Mouse (Mus musculus) heart, adult 2 months (tissue): ENCODE measurements around the gene Vwa5b2. TPM values are rescaled to one million over a fixed set of nuclear protein-coding genes. Genes with fewer than 3 reads are reported as not detected.

ENCODE experiments used
- DNase-seq, 2 experiments: peaks; one replicate each; pipeline ENCODE4 v3.0.0; 2021
- H3K27ac ChIP-seq: fragments of 200-600 bp; 2 replicates; pipeline ENCODE4 v1.8.1; 2022
- H3K27me3 ChIP-seq: fragments of 200-500 bp; 2 replicates; pipeline ENCODE4 v1.6.1; 2012; ENCODE audit warnings: mild to moderate bottlenecking, low read length, inconsistent platforms, mixed read lengths; ENCODE audit not compliant: control insufficient read depth, insufficient read depth
- H3K36me3 ChIP-seq: fragments of 200-500 bp; 2 replicates; pipeline ENCODE4 v1.6.1; 2012; ENCODE audit warnings: low read length, inconsistent platforms; ENCODE audit not compliant: control insufficient read depth, insufficient read depth
- H3K4me1 ChIP-seq: fragments of 200-500 bp; 2 replicates; pipeline ENCODE4 v1.6.1; 2011; ENCODE audit warnings: low read length; ENCODE audit not compliant: control insufficient read depth, insufficient read depth
- H3K4me3 ChIP-seq: fragments of 200-600 bp; 2 replicates; pipeline ENCODE4 v1.8.1; 2022
- H3K79me2 ChIP-seq: fragments of 200-500 bp; replicated peaks from 2 replicates; pipeline ENCODE4 v1.6.1; 2012; ENCODE audit warnings: mild to moderate bottlenecking, inconsistent platforms, low read length, moderate library complexity, mixed read lengths; ENCODE audit not compliant: control insufficient read depth, insufficient read depth
- H3K9ac ChIP-seq: fragments of 200-500 bp; 2 replicates; pipeline ENCODE4 v1.6.1; 2012; ENCODE audit warnings: low read depth, mild to moderate bottlenecking, control low read depth, inconsistent platforms, low read length, mixed read lengths
- CTCF ChIP-seq: fragments of 200-600 bp; IDR thresholded peaks from 2 replicates; pipeline ENCODE4 v1.8.1; 2022; ENCODE audit warnings: antibody characterized with exemption, mild to moderate bottlenecking, moderate library complexity
- EP300 ChIP-seq: fragments of 200-500 bp; IDR thresholded peaks from 2 replicates; pipeline ENCODE4 v1.6.1; 2011; ENCODE audit warnings: low read depth, low read length, control low read depth; ENCODE audit not compliant: insufficient read depth
- POLR2A ChIP-seq: fragments of 200-500 bp; IDR thresholded peaks from 2 replicates; pipeline ENCODE4 v1.6.1; 2011; ENCODE audit warnings: mild to moderate bottlenecking, low read depth, low read length, control low read depth; ENCODE audit not compliant: insufficient read depth
- WGBS: fragments of 180-500 bp; shearing (Covaris S2); methylation state at CpG from one replicate; pipeline ENCODE4 v1.1.7; 2018; 5-methylcytosine and 5-hydroxymethylcytosine counted together
- intact Hi-C: fragments of 180-260 bp; cut with DNase I; formaldehyde crosslinking; loops from one replicate; pipeline ENCODE4 v1.15.1; 2025
- polyA plus RNA-seq: library from polyadenylated mRNA; depleted of rRNA; stranded (reverse); fragments of >200 nt; gene quantifications from 2 replicates; pipeline ENCODE4 v1.2.3, GENCODE M21; 2012
- total RNA-seq, 2 experiments: library from RNA; stranded (reverse); gene quantifications; 2 replicates each; pipeline ENCODE4 v1.2.3; 2021

The Vwa5b2 gene
- total and polyA plus RNA-seq, 3 experiments: 0.06 to 0.18 TPM; not detected in 1

DNA sequence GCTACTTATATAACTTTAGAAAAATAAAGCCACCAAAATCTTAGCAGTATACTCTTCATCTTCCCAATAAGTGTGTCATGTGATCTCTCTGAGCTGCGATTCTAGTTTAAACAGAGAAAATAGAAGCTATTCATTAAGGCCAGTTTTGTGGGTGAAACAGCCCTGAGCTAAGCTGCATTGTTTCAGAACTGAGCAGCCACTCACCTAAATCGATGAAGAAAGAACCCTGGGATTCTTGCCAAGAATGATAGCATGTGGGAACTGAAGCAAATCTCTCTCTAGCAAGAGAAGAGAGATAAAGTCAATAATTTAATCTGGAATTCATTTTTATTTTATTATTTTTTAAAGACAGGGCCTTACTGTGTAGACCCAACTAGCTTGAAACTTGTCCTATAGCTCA lies 33.9 kb downstream of the Vwa5b2 start:
- Histone ChIP-seq H3K36me3 (no peaks in the 10 kb centered on the region), H3K9ac (no peak overlapping the region), H3K27ac (no peak overlapping the region), H3K79me2 (no peaks in the 10 kb centered on the region), H3K4me3 (no peak overlapping the region), H3K27me3 (no peaks in the 10 kb centered on the region), H3K4me1 (peaks cover 1% of the 10 kb centered on the region; the same call in 1 of the 2 replicates)
- TF ChIP-seq CTCF: no peak
- TF ChIP-seq POLR2A: no peak
- no peak for TF ChIP-seq EP300
- WGBS: 54% methylated on average over 2 of the region's 2 CpGs
- intact Hi-C loops: loop anchor here (2.0 kb wide), 1 partner anchor 28 kb away; the partner anchor contains the start of gene Psmd2
- no peak for DNase-seq

DNA sequence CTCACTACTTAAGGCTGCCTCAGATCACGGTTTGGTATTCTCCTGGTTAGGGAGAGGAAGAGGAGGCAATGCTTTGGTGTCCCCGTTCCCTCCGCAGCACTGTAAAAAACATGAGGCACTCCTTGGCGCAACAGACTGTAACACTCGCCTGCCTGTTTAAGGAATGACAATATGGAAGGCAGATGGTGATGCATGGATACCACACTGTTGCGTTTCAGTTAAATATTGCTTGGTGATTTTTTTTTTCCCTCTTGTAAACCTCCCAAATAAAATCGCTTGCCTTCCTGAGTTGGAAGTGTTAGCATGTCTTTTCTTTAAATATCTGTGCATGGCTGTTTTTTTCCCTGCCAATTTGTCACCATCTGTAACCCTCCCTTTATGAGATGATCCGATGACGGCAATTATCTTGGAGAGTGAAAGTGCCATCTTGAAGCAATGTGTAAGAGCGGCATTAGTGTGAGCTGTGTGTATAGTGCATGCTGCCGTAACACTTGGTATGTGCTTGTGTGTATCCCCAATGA lies 39.7 kb downstream of the Vwa5b2 start:
- Histone ChIP-seq H3K36me3 (no peaks in the 10 kb centered on the region), H3K9ac (no peak overlapping the region), H3K4me1 (no peaks in the 10 kb centered on the region), H3K27ac (no peak overlapping the region), H3K4me3 (no peak overlapping the region), H3K27me3 (peaks cover 5% of the 10 kb centered on the region), H3K79me2 (no peaks in the 10 kb centered on the region)
- 64% methylated on average over 11 of the region's 11 CpGs for WGBS
- no peak for DNase-seq
- no peak for TF ChIP-seq POLR2A
- intact Hi-C loops: no loop called here

GRCm38 (mm10) chr16:20629731-20630634 lies 40.7 kb downstream of the Vwa5b2 start, which contains the start of gene Ece2:
Ece2 (plus strand) TSS chr16:20629828.
- H3K27ac ChIP-seq: no peak within 1 kb of the TSS
- no peaks in the 10 kb centered on the region for H3K36me3 ChIP-seq
- peak within 1 kb of the TSS; percentile 38 for H3K9ac ChIP-seq
- peak within 1 kb of the TSS; percentile 41; the same call in 1 of the 2 replicates for H3K4me3 ChIP-seq
- intact Hi-C loops: no loop called here
- no peaks in the 10 kb centered on the region for H3K4me1 ChIP-seq
- peaks cover 5% of the 10 kb centered on the region for H3K27me3 ChIP-seq
- 9% methylated on average over 54 of the region's 54 CpGs for WGBS
- no peaks in the 10 kb centered on the region for H3K79me2 ChIP-seq
- TF ChIP-seq POLR2A (no peak), CTCF (no peak), EP300 (no peak)
- peak; percentile 16 to 43 for DNase-seq

- intact Hi-C loops: no loop called here
- Histone ChIP-seq H3K4me3 (no peak overlapping the region), H3K4me1 (no peaks in the 10 kb centered on the region), H3K9ac (no peak overlapping the region), H3K27ac (no peak overlapping the region), H3K79me2 (no peaks in the 10 kb centered on the region), H3K27me3 (no peaks in the 10 kb centered on the region), H3K36me3 (no peaks in the 10 kb centered on the region)
- 77% methylated on average over 8 of the region's 8 CpGs for WGBS
- TF ChIP-seq POLR2A (no peak), CTCF (no peak), EP300 (no peak)
- DNase-seq: no peak
Observed at GRCm38 (mm10) chr16:20637410-20637809, 48.1 kb downstream of the Vwa5b2 start.

DNA sequence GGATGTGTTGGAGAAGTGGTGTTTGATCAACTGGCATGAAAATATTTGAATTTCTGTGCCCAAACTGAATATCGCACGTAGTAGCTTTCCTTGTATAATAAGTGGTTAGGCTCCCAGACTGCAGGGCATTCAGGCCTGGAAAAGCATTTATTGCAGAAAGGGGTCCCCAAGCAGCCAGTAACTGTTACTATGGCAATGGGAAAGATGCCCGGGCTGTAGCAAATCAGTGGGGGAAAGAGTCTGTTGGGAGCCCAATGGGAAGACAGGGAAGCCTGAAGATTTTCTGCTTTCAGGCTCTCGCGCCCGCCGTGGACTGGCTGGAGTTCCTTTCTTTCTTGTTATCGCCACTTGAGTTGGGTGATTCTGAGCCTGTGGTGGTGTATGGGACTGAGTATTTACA lies 49.1 kb downstream of the Vwa5b2 start:
- no peaks in the 10 kb centered on the region for H3K36me3 ChIP-seq
- no peak overlapping the region for H3K27ac ChIP-seq
- TF ChIP-seq POLR2A (no peak), CTCF (no peak), EP300 (no peak)
- no peak overlapping the region for H3K4me3 ChIP-seq
- H3K9ac ChIP-seq: no peak overlapping the region
- H3K4me1 ChIP-seq: no peaks in the 10 kb centered on the region
- intact Hi-C loops: no loop called here
- no peaks in the 10 kb centered on the region for H3K27me3 ChIP-seq
- no peak for DNase-seq
- whole genome bisulfite sequencing: 73% methylated on average over 8 of the region's 8 CpGs
- H3K79me2 ChIP-seq: no peaks in the 10 kb centered on the region

- Histone ChIP-seq H3K4me3 (no peak overlapping the region), H3K36me3 (no peaks in the 10 kb centered on the region), H3K4me1 (no peaks in the 10 kb centered on the region), H3K9ac (no peak overlapping the region), H3K79me2 (no peaks in the 10 kb centered on the region), H3K27me3 (no peaks in the 10 kb centered on the region; the same call in 1 of the 2 replicates), H3K27ac (no peak overlapping the region)
- 2% methylated on average over 8 of the region's 8 CpGs for WGBS
- intact Hi-C loops: loop anchor here (1.0 kb wide), 1 partner anchor 146 kb away; no protein-coding TSS in a partner anchor
- DNase-seq: peak; percentile 64 to 82
- TF ChIP-seq CTCF (peak; percentile 91), EP300 (peak; percentile 60; the same call in 1 of the 2 replicates), POLR2A (no peak)
Observed at GRCm38 (mm10) chr16:20642161-20642560, 52.9 kb downstream of the Vwa5b2 start.
